Mouse (Mus musculus): ENCODE results near the gene Olfr571. TPM values are rescaled to one million over a fixed set of nuclear protein-coding genes. Genes with fewer than 3 reads are reported as not detected.

Gene Olfr571
- total RNA-seq (2012; rRNA removed) (not detected in 2 replicates), polyA plus RNA-seq (2012; ENCODE audit: insufficient read depth in 1 of 2, insufficient read length in 2 of 2, low read depth in 1 of 2, low replicate concordance in 2 of 2, missing spikeins in 1 of 2) (not detected)

- no peaks in the 10 kb centered on the region for H3K4me1 ChIP-seq (ENCODE audit: control insufficient read depth in 1 of 2, insufficient read depth in 2 of 2, low read length in 2 of 2)
- H3K79me2 ChIP-seq (ENCODE audit: control insufficient read depth, insufficient read depth, low read length, poor library complexity): no peaks in the 10 kb centered on the region
- DNase-seq (ENCODE audit: low read depth, low spot score): no peak
- H3K9me3 ChIP-seq (replicated peaks; ENCODE audit: insufficient read depth, low read length): no peaks in the 10 kb centered on the region
- TF ChIP-seq SMC3 (IDR thresholded peaks at IDR 0.05; ENCODE audit: low read depth, low read length): no peak
- no peak for TF ChIP-seq UBTF (IDR thresholded peaks at IDR 0.05; ENCODE audit: borderline replicate concordance, insufficient read depth, low read depth, low read length)
- no peak for TF ChIP-seq ZMIZ1 (IDR thresholded peaks at IDR 0.05; ENCODE audit: low read depth, low read length)
- TF ChIP-seq KAT2A (conservative IDR thresholded peaks at IDR 0.05; ENCODE audit: low read depth, low read length): no peak
- TF ChIP-seq ZC3H11A (IDR thresholded peaks at IDR 0.05; ENCODE audit: low read depth, low read length): no peak
- no peak for TF ChIP-seq POLR2AphosphoS5 (IDR thresholded peaks at IDR 0.05; ENCODE audit: borderline replicate concordance, low read depth, low read length)
- TF ChIP-seq GATA1 (IDR thresholded peaks at IDR 0.05; ENCODE audit: low read depth, low read length): no peak
- TF ChIP-seq MYC (IDR thresholded peaks at IDR 0.05; ENCODE audit: low read depth, low read length): no peak
- TF ChIP-seq CHD2 (IDR thresholded peaks at IDR 0.05; ENCODE audit: low read length): no peak
- TF ChIP-seq NRF1 (IDR thresholded peaks at IDR 0.05; ENCODE audit: insufficient read depth, low read depth, low read length, poor library complexity, severe bottlenecking): no peak
- no peak for TF ChIP-seq HCFC1 (IDR thresholded peaks at IDR 0.05; ENCODE audit: low read depth, low read length)
- TF ChIP-seq MAX (IDR thresholded peaks at IDR 0.05; ENCODE audit: low read length): no peak
- TF ChIP-seq MEF2A (IDR thresholded peaks at IDR 0.05; ENCODE audit: extremely low read depth, insufficient replicate concordance, low read depth, low read length, poor library complexity, severe bottlenecking): no peak
- TF ChIP-seq MAFK (IDR thresholded peaks at IDR 0.05; ENCODE audit: borderline replicate concordance, low read depth, low read length): no peak
- no peak for TF ChIP-seq POLR2A (IDR thresholded peaks at IDR 0.05; ENCODE audit: control insufficient read depth in 1 of 2, insufficient read depth in 1 of 2, low read depth in 1 of 2, low read length in 2 of 2, poor library complexity in 1 of 2)
- no peak for TF ChIP-seq ZKSCAN1 (IDR thresholded peaks at IDR 0.05; ENCODE audit: low read depth, low read length)
- TF ChIP-seq MXI1 (IDR thresholded peaks at IDR 0.05; ENCODE audit: low read depth, low read length): no peak
- TF ChIP-seq RCOR1 (IDR thresholded peaks at IDR 0.05; ENCODE audit: low read depth, low read length): no peak
- no peaks in the 10 kb centered on the region for H3K27me3 ChIP-seq (ENCODE audit: control insufficient read depth in 1 of 2, insufficient read depth in 2 of 2, low read length in 2 of 2)
- no peak within 1 kb of the TSS for H3K27ac ChIP-seq (ENCODE audit: control insufficient read depth, low read depth, low read length)
- H3K4me3 ChIP-seq (ENCODE audit: control insufficient read depth in 1 of 2, insufficient read depth in 1 of 2, low read depth in 2 of 2, low read length in 2 of 2): no peak within 1 kb of the TSS
- no peak within 1 kb of the TSS for H3K9ac ChIP-seq (ENCODE audit: control insufficient read depth, low read depth, low read length, poor library complexity, severe bottlenecking)
- H3K36me3 ChIP-seq (ENCODE audit: control insufficient read depth in 1 of 2, insufficient read depth in 2 of 2, low read length in 2 of 2): no peaks in the 10 kb centered on the region
Measured at GRCm38 (mm10) chr7:102917032-102917875, at the start of gene Olfr571. Gene Olfr571 (minus strand): TSS chr7:102917536.

GRCm38 (mm10) chr7:102962360-102962759 is 45.0 kb upstream of the Olfr571 start, which contains the start of gene Olfr576:
Gene Olfr576 (plus strand): TSS chr7:102962660.
- no peaks in the 10 kb centered on the region for H3K27me3 ChIP-seq (ENCODE audit: control insufficient read depth in 1 of 2, insufficient read depth in 2 of 2, low read length in 2 of 2)
- TF ChIP-seq BHLHE40 (IDR thresholded peaks at IDR 0.05; ENCODE audit: borderline replicate concordance, low read depth, low read length) (no peak), TBP (IDR thresholded peaks at IDR 0.05; ENCODE audit: low read depth, low read length) (no peak), MAX (IDR thresholded peaks at IDR 0.05; ENCODE audit: low read length) (no peak), CHD1 (IDR thresholded peaks at IDR 0.05; ENCODE audit: low read depth, low read length) (no peak), ZNF384 (IDR thresholded peaks at IDR 0.05; ENCODE audit: low read depth, low read length) (no peak), MYC (IDR thresholded peaks at IDR 0.05; ENCODE audit: low read depth, low read length) (no peak), MAZ (IDR thresholded peaks at IDR 0.05; ENCODE audit: low read depth, low read length) (no peak), MEF2A (IDR thresholded peaks at IDR 0.05; ENCODE audit: extremely low read depth, insufficient replicate concordance, low read depth, low read length, poor library complexity, severe bottlenecking) (no peak), HCFC1 (IDR thresholded peaks at IDR 0.05; ENCODE audit: low read depth, low read length) (no peak), MXI1 (IDR thresholded peaks at IDR 0.05; ENCODE audit: low read depth, low read length) (no peak), TCF12 (IDR thresholded peaks at IDR 0.05; ENCODE audit: low read depth, low read length) (no peak), UBTF (IDR thresholded peaks at IDR 0.05; ENCODE audit: borderline replicate concordance, insufficient read depth, low read depth, low read length) (no peak)
- H3K27ac ChIP-seq (ENCODE audit: control insufficient read depth, low read depth, low read length): no peak within 1 kb of the TSS
- no peak for DNase-seq (ENCODE audit: low read depth, low spot score)
- H3K4me1 ChIP-seq (ENCODE audit: control insufficient read depth in 1 of 2, insufficient read depth in 2 of 2, low read length in 2 of 2): no peaks in the 10 kb centered on the region
- no peaks in the 10 kb centered on the region for H3K79me2 ChIP-seq (ENCODE audit: control insufficient read depth, insufficient read depth, low read length, poor library complexity)
- H3K36me3 ChIP-seq (ENCODE audit: control insufficient read depth in 1 of 2, insufficient read depth in 2 of 2, low read length in 2 of 2): no peaks in the 10 kb centered on the region
- no peaks in the 10 kb centered on the region for H3K9me3 ChIP-seq (replicated peaks; ENCODE audit: insufficient read depth, low read length)
- no peak within 1 kb of the TSS for H3K9ac ChIP-seq (ENCODE audit: control insufficient read depth, low read depth, low read length, poor library complexity, severe bottlenecking)
- no peak within 1 kb of the TSS for H3K4me3 ChIP-seq (ENCODE audit: control insufficient read depth in 1 of 2, insufficient read depth in 1 of 2, low read depth in 2 of 2, low read length in 2 of 2)
